Mouse (Mus musculus): ENCODE data around the gene Syt2.

Gene Syt2

DNA sequence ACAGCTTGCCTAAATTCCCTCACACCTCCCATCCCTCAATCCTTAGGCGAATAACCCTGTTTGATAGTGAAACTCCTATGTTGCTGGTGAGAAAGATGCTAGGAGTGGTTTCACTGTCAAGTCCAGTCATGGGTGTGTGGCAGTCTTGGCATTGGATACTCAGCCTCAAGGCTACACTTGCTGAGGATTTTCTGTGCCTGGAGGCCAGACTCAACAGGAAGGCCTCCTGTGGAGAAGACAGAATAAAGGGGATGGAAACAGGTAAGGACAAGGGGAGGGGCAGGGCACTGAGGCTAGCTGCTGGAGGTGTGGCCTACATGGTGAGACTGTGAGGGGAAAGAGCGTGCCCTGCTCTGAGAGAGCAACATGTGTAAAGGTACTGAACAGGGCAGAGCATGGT, 60.1 kb downstream of the Syt2 start:
- DNase-seq, result no peak

DNA sequence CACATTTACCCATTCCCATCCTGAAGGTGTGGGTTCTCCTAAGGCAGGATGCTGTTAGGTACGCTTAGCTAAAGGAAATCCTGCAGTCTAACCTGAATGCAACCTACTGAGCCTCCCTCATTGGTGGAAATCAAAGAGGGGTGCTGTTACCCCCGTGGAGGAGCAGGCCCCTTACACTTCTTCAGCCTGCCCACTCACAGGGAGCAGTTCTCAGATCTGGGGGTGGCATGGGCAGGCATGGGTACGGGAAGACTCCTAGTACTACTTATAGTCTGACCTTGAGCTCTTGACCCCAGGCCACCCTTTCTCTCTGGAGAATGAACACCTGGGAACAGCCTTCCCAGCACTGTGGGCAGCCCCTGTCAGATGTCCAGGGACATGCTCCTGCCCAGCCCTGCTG, 61.0 kb downstream of the Syt2 start:
- no peak for DNase-seq

- no peak for DNase-seq
Measured at GRCm38 (mm10) chr1:134708274-134708673, 61.8 kb downstream of the Syt2 start.

GRCm38 (mm10) chr1:134708801-134709385, 62.4 kb downstream of the Syt2 start:
- DNase-seq, result peak; percentile 52 to 71

- DNase-seq, result no peak
Measured at GRCm38 (mm10) chr1:134709411-134710306, 63.2 kb downstream of the Syt2 start.

GRCm38 (mm10) chr1:134711061-134711460, 64.6 kb downstream of the Syt2 start:
- DNase-seq, result no peak

- DNase-seq, result no peak
Measured at GRCm38 (mm10) chr1:134711653-134712052, 65.2 kb downstream of the Syt2 start.

DNA sequence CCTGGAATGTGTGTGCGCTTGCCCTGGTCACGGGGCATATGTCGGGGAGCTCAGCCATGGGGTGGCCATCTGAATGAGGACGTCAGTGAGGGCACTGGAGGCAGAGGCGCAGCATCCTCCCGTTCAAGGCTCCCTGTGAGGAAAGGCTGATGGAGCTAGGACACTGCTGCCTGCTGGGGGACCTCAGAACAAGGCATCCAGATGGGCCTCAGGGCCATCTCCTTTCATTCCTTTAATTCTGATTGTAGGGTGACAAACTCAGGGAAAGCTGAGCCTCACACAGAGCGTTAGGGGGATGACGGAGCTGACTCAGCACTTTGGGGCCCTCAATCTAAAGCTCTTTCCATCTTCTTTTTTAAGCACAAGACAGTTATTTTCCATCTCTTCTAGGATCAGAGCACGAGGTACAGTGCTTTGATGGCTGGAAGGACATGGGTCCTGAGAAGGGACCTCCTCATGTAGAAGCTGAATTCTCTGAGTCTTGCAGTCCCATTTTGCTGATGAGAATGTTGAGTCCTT, 66.4 kb downstream of the Syt2 start:
- DNase-seq, result no peak

- no peak for DNase-seq
Measured at GRCm38 (mm10) chr1:134713421-134713969, 67.0 kb downstream of the Syt2 start.

- no peak for DNase-seq
Measured at GRCm38 (mm10) chr1:134714166-134714565, 67.7 kb downstream of the Syt2 start.

- no peak for DNase-seq
Measured at GRCm38 (mm10) chr1:134715092-134715491, 68.6 kb downstream of the Syt2 start.

GRCm38 (mm10) chr1:134719718-134720304, 73.3 kb downstream of the Syt2 start:
- no peak for DNase-seq

DNA sequence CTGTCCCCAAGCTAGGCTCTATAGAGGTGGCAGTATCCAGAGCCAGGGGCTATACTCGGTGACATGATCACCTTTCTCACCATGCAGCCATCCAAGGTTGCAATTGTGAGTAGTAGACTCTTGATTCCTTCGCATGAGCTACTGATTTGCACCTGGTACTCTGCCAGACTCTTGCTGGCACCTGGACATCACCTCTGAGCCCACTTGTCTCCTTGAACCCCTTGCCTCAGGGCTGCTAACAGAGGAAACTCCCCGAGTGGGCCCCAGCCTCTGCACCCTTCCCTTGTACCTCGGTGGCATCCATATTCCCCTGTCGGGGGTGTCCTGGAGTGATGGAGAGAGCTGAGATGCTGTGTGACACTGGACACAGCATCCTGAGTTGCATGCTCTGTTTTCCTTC, 75.0 kb downstream of the Syt2 start:
- no peak for DNase-seq

DNA sequence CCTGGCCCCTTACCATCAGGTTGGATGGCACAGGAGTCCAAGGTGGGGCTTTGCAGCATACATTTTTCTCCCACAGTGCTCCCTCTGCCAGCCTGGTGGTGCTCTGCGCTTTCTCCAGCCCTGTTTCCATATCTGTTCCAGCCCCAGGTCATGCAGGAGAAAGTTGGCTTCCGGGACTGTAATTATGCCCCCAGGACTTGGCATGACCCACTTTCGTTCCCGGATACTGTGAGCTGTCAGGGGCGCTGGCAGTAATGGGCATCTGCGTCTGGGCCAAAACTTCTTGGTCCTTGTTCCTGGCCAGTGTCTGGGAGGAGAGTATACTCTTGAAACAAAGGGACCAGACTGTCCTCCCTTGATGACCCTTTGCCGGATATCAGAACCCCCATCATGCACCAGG, 76.4 kb downstream of the Syt2 start:
- DNase-seq, result no peak

- peak in 1 of 2 experiments; percentile 17 for DNase-seq
Measured at GRCm38 (mm10) chr1:134725276-134725675, 78.8 kb downstream of the Syt2 start.

DNA sequence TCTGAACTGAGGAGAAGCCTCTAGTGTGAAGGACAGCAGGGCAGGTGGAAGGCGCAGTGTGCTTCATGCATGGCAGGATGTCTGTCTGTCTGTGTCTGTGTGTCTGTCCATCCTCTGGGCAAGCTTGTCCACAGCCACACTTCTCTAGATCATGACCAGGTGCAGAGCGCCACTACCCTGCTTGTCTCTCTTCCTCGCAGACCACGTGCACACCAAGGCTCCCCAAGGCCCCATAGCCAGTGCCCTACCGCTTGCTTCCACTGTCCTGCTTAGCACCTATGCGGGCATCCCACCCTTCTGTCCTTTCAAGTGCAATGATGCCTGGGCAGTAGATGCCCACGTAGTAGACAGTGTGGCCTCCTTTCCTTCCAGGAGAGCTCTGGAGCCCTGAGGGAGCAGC, 80.0 kb downstream of the Syt2 start:
- DNase-seq, result no peak

GRCm38 (mm10) chr1:134727256-134727655, 80.8 kb downstream of the Syt2 start:
- DNase-seq, result no peak

DNA sequence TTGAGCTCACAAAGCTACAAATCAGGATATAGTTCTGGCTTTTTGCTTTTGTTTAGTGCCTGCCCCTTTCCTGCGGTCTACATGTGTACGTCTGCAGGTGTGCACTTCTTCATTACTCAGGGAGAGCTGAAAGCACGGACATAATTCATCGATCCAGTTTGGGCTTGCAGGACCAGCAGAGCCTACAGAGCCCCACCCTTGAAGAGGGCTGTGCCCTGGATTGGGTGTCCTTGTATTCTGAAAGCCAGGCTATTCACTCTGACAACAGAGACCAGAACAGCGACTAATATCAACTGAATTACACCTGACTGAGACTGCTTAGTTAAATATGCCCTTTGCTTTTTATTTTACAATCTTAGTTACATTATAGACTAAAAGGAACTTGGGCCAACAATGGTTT, 87.2 kb downstream of the Syt2 start:
- no peak for DNase-seq

DNA sequence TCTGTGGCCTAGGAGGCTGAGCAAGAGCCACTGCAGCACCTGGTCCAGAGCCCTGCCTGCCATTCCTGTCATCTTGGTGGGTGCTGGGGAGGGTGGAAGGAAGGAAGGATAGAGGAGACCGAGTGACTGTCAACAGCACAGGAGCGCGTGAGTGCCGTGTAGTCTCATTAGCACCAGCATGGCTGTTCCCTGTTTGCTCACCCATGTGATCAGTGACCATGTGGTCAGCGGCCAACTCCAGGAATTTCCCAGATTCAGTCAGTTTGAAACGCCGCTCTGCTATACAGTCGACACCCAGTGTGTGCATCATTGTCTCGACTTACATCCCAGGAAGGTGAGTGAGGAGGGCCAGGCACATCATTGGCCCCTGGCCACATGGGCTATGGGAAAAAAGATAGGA, 91.0 kb downstream of the Syt2 start:
- no peak for DNase-seq

GRCm38 (mm10) chr1:134741433-134741832, 95.0 kb downstream of the Syt2 start:
- no peak for DNase-seq

GRCm38 (mm10) chr1:134741946-134742661, 95.6 kb downstream of the Syt2 start:
- no peak for DNase-seq

GRCm38 (mm10) chr1:134745648-134746047, 99.2 kb downstream of the Syt2 start:
- no peak for DNase-seq
